Mouse (Mus musculus) right cerebral cortex, postnatal 4 days (tissue): ENCODE measurements around the gene Arpc2.
"Not testable (repeated sequence)": the region's sequence is repeated elsewhere in the genome, so short reads cannot be mapped to it uniquely, and the experiment has no call there.

Experiments
- DNase-seq: peaks from one replicate; pipeline ENCODE4 v3.0.0-alpha.2; 2022

Gene Arpc2

GRCm38 (mm10) chr1:74284543-74285160, 48.8 kb downstream of the Arpc2 start, which contains the start of the genes Aamp and Pnkd:
TSS of gene Aamp (minus strand) at chr1:74284738.
TSS of gene Pnkd (plus strand) at chr1:74284930.
- peak; percentile 97 for DNase-seq

- peak; percentile 28 for DNase-seq
Observed at GRCm38 (mm10) chr1:74285212-74286010, 49.5 kb downstream of the Arpc2 start.

GRCm38 (mm10) chr1:74286869-74287607, 51.2 kb downstream of the Arpc2 start:
- DNase-seq, result not testable (repeated sequence)

DNA sequence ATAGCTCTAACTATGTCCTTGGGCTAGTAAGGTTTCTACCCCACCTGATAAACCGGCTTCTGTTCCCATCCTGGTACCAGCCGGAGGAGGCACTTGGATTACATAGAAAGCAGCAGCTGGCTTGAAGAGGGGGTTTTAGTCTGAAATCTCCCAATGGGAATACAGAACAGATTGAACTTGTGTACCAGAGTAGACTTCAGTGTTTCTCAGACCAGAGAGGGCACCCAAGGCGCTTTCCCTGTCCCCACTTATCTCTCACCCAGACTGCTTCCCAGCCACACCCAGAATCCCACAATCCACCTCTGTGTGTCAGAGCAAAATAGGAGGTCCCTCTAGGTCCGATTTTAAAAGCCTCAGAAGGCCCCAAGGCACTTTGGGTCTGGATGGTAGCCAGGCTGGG, 52.4 kb downstream of the Arpc2 start:
- DNase-seq, result no peak

- DNase-seq, result no peak
Observed at GRCm38 (mm10) chr1:74289248-74289647, 53.4 kb downstream of the Arpc2 start.

GRCm38 (mm10) chr1:74289740-74290139, 53.9 kb downstream of the Arpc2 start:
- DNase-seq, result no peak

DNA sequence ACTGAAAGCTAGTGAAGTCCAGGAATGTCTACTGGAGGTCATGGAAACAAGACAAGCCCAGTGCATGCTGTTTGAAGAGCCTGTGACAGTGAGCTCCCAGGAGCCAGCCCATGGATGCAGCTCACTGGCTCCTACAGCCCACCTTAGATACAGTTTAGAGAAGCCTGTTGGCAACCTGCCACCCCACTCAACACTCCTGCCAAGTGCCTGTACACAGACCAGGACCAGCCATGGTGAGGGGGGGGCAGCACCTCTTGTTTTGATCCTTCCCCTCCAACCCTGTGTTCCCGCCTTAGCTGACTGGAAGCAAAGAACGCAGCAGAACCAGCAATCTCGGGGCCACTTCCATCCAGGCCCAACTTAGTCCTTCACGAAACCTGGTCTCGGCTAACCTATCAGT, 54.3 kb downstream of the Arpc2 start:
- peak; percentile 37 for DNase-seq

DNA sequence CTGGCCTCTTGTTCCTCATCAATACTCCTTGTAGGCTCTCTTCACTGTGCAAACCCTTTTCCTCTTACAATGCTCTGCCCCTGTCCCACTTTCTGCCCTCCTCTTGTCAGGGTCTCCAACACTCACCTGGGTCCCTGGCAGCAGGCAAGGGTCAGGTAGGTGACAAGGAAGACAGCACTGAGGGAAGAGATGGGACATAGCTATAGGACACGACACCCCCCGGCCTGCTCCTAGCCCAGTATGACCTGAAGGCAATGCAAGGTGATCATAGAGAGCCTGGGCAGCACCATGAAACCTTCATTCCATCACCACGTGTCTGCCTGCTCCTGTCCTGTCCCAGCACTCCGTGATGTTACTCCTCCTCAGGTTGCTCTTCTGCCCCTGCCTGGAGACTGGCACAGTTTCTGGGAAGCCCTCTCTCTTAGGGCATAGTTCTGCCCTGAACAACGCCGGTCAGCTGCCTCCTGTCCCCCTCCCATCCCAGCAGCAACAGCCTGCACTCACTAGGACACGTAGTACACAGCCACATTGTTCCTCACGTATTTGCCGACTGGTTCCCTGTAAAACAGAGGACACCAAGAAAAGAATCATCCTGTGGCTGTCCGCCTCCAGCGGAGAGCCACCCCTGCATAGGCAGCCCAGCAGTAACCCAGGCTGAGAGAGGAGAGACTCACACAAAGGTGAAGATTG, 56.6 kb downstream of the Arpc2 start:
- DNase-seq, result no peak

DNA sequence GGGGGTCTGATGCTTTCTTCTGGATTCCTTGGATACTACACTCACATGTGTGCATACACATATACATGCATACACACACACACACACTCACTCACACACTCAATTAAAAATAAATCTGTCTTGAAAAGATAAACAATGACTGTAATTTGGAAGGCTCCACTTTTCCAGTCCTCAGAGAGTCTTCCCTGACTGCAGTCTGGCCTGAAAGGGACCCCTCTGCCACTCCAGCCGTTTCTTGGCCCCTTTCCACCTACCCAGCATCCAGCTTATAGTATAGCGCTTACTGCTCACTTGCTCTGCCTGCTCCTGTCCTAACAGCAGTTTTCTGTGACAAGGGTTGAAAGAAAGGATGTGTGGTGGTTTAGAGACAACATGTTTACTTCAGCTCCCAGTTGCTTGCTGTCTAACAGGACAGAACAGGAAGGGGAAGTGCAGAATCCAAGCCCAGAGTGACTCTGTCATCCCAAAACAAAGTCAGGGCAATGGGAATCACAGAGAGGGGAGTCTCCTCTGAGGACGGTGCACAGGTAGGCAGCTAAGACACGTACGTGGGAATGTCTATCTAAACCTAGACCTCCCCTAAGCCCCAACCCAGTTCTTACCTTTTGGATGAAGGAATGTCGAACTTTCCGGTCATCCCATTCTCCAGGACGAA, 57.5 kb downstream of the Arpc2 start:
- no peak for DNase-seq

DNA sequence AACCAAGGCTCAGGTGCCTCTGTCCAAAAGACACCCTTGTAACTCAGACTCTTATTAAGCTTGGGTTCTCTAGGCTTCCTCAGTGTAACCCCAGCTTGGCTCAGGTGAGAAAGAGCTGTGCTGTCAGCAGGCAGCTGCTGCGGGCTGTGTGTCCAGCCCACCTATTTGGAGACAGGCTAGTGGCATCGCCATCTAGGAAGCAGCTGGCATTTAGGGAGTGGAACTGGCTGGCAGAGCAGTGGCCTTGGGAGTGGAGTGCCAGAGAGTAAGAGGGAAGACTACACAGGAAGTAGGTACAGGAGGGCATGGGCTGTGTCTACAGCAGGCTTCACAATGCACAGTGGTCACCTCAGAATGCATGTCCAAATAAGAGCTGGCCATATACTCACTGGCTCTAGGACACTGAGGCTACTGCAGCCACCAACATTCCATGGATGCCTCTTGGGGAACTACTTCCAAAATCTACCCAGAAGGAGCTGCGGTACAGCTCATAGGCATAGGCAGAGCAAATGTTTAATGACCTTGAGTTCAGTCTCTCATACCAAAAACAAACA, 58.3 kb downstream of the Arpc2 start:
- no peak for DNase-seq

GRCm38 (mm10) chr1:74294733-74295455, 59.0 kb downstream of the Arpc2 start:
- no peak for DNase-seq

- DNase-seq, result peak; percentile 62
Observed at GRCm38 (mm10) chr1:74295456-74296171, 59.7 kb downstream of the Arpc2 start.

- no peak for DNase-seq
Observed at GRCm38 (mm10) chr1:74296477-74296876, 60.6 kb downstream of the Arpc2 start.

GRCm38 (mm10) chr1:74297269-74297668, 61.4 kb downstream of the Arpc2 start:
- no peak for DNase-seq

- DNase-seq, result no peak
Observed at GRCm38 (mm10) chr1:74298157-74298750, 62.4 kb downstream of the Arpc2 start.

- no peak for DNase-seq
Observed at GRCm38 (mm10) chr1:74298996-74299395, 63.1 kb downstream of the Arpc2 start.

DNA sequence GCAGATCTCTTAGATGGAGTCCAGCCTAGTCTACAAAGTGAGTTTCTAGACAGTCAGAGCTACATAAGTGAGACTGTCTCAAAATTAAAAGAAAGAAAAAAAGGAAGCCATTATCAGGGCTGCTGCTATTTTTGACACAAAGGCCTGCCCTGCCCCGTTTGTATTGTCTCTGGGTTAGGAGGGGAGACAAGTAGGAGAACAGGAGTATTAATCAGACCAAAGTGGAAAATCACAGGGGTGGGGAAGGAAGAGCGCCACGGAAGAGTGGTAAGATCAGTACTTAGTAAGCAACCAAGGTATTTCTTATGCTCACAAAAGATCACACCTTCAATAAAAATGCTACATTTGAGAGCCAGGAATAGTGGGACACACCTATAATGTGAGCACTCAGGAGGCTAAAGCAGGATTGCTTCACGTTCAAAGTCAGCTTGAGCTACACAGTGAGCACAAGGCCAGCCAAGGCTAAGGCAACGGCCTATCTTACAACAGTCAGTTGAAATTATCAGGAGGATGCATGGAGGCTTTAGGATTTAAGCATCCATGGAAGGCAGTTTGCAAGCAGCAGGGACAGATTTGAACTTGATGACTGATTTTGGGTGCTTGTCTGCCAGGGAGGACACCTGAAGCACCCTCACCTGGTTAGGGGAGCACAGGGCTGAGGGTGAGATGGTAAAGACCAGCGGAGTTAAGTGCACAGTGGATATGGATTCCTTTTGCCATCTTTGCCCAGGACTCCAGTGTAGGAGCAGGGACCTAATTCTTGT, 64.6 kb downstream of the Arpc2 start:
- DNase-seq, result no peak

GRCm38 (mm10) chr1:74302229-74302628, 66.3 kb downstream of the Arpc2 start:
- no peak for DNase-seq

DNA sequence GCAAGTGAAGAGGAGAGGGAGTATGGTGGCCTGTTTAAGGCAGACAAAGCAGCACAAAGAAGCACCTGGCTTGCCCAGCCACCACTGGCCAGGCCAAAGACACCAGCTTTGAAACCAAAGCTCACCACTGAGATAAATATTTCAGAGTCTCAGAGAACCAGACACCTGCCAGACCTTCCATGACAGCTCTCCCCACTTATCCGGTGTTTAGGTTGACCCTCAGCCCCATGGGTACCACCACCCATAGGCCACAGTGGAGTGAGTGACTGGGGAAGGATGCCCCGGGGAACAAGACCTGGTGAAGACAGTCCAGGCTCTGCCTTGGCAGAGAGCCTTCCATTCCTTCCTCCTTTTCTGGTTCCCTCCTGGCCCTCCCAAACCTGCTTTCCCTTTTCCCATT, 67.0 kb downstream of the Arpc2 start:
- DNase-seq, result no peak
